Mouse (Mus musculus): ENCODE results near the gene Magi1. TPM values are rescaled to one million over a fixed set of nuclear protein-coding genes. Genes with fewer than 3 reads are reported as not detected.

Magi1 gene
- total and polyA plus RNA-seq, 3 experiments: not detected

DNA sequence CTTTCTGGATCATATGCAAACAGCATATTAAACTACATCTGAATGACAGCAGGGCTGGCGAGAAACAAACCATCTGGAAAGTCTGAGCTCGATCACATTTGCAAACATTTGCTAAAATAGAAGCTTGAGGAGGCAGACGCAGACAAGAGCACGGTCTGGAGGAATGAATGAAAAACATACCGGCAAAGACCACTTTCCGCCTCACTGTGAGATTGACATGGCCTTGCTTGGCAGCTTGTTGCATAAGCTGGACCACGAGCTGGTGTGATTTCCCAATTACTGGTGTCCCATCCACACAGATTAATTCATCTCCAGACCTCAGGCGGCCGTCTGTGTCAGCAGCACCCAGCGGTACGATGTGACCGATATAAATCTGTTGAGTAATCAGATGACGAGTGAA, 584.3 kb downstream of the Magi1 start:
- H3K9me3 ChIP-seq (replicated peaks; ENCODE audit: insufficient read depth, low read length): no peaks in the 10 kb centered on the region
- TF ChIP-seq EP300 (IDR thresholded peaks at IDR 0.05; ENCODE audit: low read depth in 1 of 2, low read length in 2 of 2) (no peak), GABPA (IDR thresholded peaks at IDR 0.05; ENCODE audit: low read depth, low read length) (no peak), ZNF384 (IDR thresholded peaks at IDR 0.05; ENCODE audit: low read depth, low read length) (no peak), E2F4 (IDR thresholded peaks at IDR 0.05; ENCODE audit: borderline replicate concordance, low read depth, low read length) (no peak), SIN3A (IDR thresholded peaks at IDR 0.05; ENCODE audit: low read length) (no peak), MXI1 (IDR thresholded peaks at IDR 0.05; ENCODE audit: low read depth, low read length) (no peak), CHD2 (IDR thresholded peaks at IDR 0.05; ENCODE audit: low read length) (no peak), ZKSCAN1 (IDR thresholded peaks at IDR 0.05; ENCODE audit: low read depth, low read length) (no peak), NELFE (IDR thresholded peaks at IDR 0.05; ENCODE audit: low read depth, low read length) (no peak), ZC3H11A (IDR thresholded peaks at IDR 0.05; ENCODE audit: low read depth, low read length) (no peak), SMC3 (IDR thresholded peaks at IDR 0.05; ENCODE audit: low read depth, low read length) (no peak), TCF12 (IDR thresholded peaks at IDR 0.05; ENCODE audit: low read depth, low read length) (no peak)

DNA sequence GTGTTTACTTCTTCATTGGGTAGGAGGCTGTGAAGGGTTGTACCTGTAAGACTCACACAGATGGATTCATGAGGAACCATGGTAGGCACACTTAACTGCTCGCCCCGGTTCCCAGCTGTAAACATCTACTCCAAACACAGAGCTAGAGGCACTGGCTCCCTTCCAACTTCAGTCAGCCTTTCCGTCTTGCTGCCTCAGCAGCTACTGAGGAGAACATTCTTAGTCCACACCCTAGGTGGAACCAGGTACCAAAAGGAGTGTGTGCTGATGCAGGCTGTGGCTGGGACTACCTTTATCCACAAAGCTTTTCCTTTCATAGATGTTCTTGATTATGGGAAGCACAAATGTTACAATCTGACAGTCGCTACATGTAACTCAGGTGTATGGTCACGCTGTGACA, 585.8 kb downstream of the Magi1 start:
- Histone ChIP-seq H3K27me3 (ENCODE audit: control insufficient read depth in 1 of 2, insufficient read depth in 2 of 2, low read length in 2 of 2) (no peaks in the 10 kb centered on the region), H3K4me1 (ENCODE audit: control insufficient read depth in 1 of 2, insufficient read depth in 2 of 2, low read length in 2 of 2) (no peaks in the 10 kb centered on the region), H3K9me3 (replicated peaks; ENCODE audit: insufficient read depth, low read length) (no peaks in the 10 kb centered on the region), H3K36me3 (ENCODE audit: control insufficient read depth in 1 of 2, insufficient read depth in 2 of 2, low read length in 2 of 2) (no peaks in the 10 kb centered on the region), H3K9ac (ENCODE audit: control insufficient read depth, low read depth, low read length, poor library complexity, severe bottlenecking) (no peak overlapping the region), H3K27ac (ENCODE audit: control insufficient read depth, low read depth, low read length) (no peak overlapping the region), H3K79me2 (ENCODE audit: control insufficient read depth, insufficient read depth, low read length, poor library complexity) (no peaks in the 10 kb centered on the region), H3K4me3 (ENCODE audit: control insufficient read depth in 1 of 2, insufficient read depth in 1 of 2, low read depth in 2 of 2, low read length in 2 of 2) (no peak overlapping the region)
- no peak for DNase-seq (ENCODE audit: low read depth, low spot score)
- TF ChIP-seq ZNF384 (IDR thresholded peaks at IDR 0.05; ENCODE audit: low read depth, low read length): no peak
- TF ChIP-seq UBTF (IDR thresholded peaks at IDR 0.05; ENCODE audit: borderline replicate concordance, insufficient read depth, low read depth, low read length): no peak
- no peak for TF ChIP-seq SMC3 (IDR thresholded peaks at IDR 0.05; ENCODE audit: low read depth, low read length)
- TF ChIP-seq TAL1 (IDR thresholded peaks at IDR 0.05; ENCODE audit: low read length): no peak
- TF ChIP-seq MAX (IDR thresholded peaks at IDR 0.05; ENCODE audit: low read length): no peak
- no peak for TF ChIP-seq MAZ (IDR thresholded peaks at IDR 0.05; ENCODE audit: low read depth, low read length)
- no peak for TF ChIP-seq MAFK (IDR thresholded peaks at IDR 0.05; ENCODE audit: borderline replicate concordance, low read depth, low read length)
- no peak for TF ChIP-seq USF1 (IDR thresholded peaks at IDR 0.05; ENCODE audit: low read depth, low read length)

More for the DNA sequence above, 584.3 kb downstream of the Magi1 start:
- H3K4me1 ChIP-seq (ENCODE audit: control insufficient read depth in 1 of 2, insufficient read depth in 2 of 2, low read length in 2 of 2): no peaks in the 10 kb centered on the region
- no peak for DNase-seq (ENCODE audit: low read depth, low spot score)
- H3K27ac ChIP-seq (ENCODE audit: control insufficient read depth, low read depth, low read length): no peak overlapping the region
- no peak overlapping the region for H3K4me3 ChIP-seq (ENCODE audit: control insufficient read depth in 1 of 2, insufficient read depth in 1 of 2, low read depth in 2 of 2, low read length in 2 of 2)
- H3K27me3 ChIP-seq (ENCODE audit: control insufficient read depth in 1 of 2, insufficient read depth in 2 of 2, low read length in 2 of 2): no peaks in the 10 kb centered on the region
- no peaks in the 10 kb centered on the region for H3K36me3 ChIP-seq (ENCODE audit: control insufficient read depth in 1 of 2, insufficient read depth in 2 of 2, low read length in 2 of 2)
- H3K79me2 ChIP-seq (ENCODE audit: control insufficient read depth, insufficient read depth, low read length, poor library complexity): no peaks in the 10 kb centered on the region
- H3K9ac ChIP-seq (ENCODE audit: control insufficient read depth, low read depth, low read length, poor library complexity, severe bottlenecking): no peak overlapping the region

Measured in MEL (cell line).